Mouse (Mus musculus) liver, embryonic 12.5 days (tissue): ENCODE data around the gene Olfr1318. TPM values are rescaled to one million over a fixed set of nuclear protein-coding genes. Genes with fewer than 3 reads are reported as not detected.

Experiments used
- ATAC-seq: fragments of 200-750 bp; cut with Nextera tagmentation; 2 replicates; pipeline ENCODE4 v1.8.0; 2017; ENCODE audit warnings: moderate number of reproducible peaks, mild to moderate bottlenecking, moderate library complexity
- H3K27ac ChIP-seq: fragments of 300-500 bp; sonication (generic); 2 replicates; pipeline ENCODE4 v1.5.1; 2016; ENCODE audit warnings: mild to moderate bottlenecking
- H3K27me3 ChIP-seq: fragments of 300-500 bp; sonication (generic); replicated peaks from 2 replicates; pipeline ENCODE4 v1.6.1; 2016; ENCODE audit warnings: mild to moderate bottlenecking, moderate library complexity
- H3K36me3 ChIP-seq: fragments of 300-500 bp; sonication (generic); 2 replicates; pipeline ENCODE4 v1.6.1; 2016; ENCODE audit warnings: mild to moderate bottlenecking, moderate library complexity
- H3K4me1 ChIP-seq: fragments of 300-500 bp; sonication (generic); 2 replicates; pipeline ENCODE4 v1.6.1; 2016
- H3K4me2 ChIP-seq: fragments of 300-500 bp; sonication (generic); 2 replicates; pipeline ENCODE4 v1.6.1; 2016; ENCODE audit warnings: mild to moderate bottlenecking, moderate library complexity
- H3K4me3 ChIP-seq: fragments of 300-500 bp; sonication (generic); 2 replicates; pipeline ENCODE4 v1.5.1; 2016; ENCODE audit warnings: mild to moderate bottlenecking, moderate library complexity
- H3K9ac ChIP-seq: fragments of 300-500 bp; sonication (generic); 2 replicates; pipeline ENCODE4 v1.6.1; 2016; ENCODE audit warnings: mild to moderate bottlenecking, moderate library complexity
- H3K9me3 ChIP-seq: fragments of 300-500 bp; sonication (generic); replicated peaks from 2 replicates; pipeline ENCODE4 v1.6.1; 2016; ENCODE audit warnings: mild to moderate bottlenecking, moderate library complexity
- WGBS: fragments of 180-500 bp; shearing (Covaris S2); methylation state at CpG from one replicate; pipeline ENCODE4 v1.1.7; 2016; ENCODE audit not compliant: insufficient replicate concordance; 5-methylcytosine and 5-hydroxymethylcytosine counted together
- polyA plus RNA-seq: library from polyadenylated mRNA; unstranded; fragments of >200 nt; fragmentation: Nextera tagmentation; extraction: Ambion mirVana; gene quantifications from 2 replicates; pipeline ENCODE4 v1.2.1, GENCODE M21; 2016

The Olfr1318 gene
- not detected in 2 replicates for polyA plus RNA-seq

- Histone ChIP-seq H3K4me3 (no peak within 1 kb of the TSS), H3K9ac (no peak within 1 kb of the TSS), H3K4me2 (no peak within 1 kb of the TSS), H3K27ac (no peak within 1 kb of the TSS), H3K36me3 (no peaks in the 10 kb centered on the region), H3K4me1 (no peaks in the 10 kb centered on the region), H3K9me3 (no peaks in the 10 kb centered on the region), H3K27me3 (no peaks in the 10 kb centered on the region)
- no peak for ATAC-seq
Measured at GRCm38 (mm10) chr2:112153898-112154297, at the start of gene Olfr1318. Gene Olfr1318 (plus strand): TSS chr2:112154198.

- Histone ChIP-seq H3K9me3 (no peaks in the 10 kb centered on the region), H3K9ac (no peak within 1 kb of the TSS), H3K4me2 (no peak within 1 kb of the TSS), H3K4me1 (no peaks in the 10 kb centered on the region), H3K4me3 (no peak within 1 kb of the TSS), H3K27me3 (no peaks in the 10 kb centered on the region), H3K27ac (no peak within 1 kb of the TSS), H3K36me3 (no peaks in the 10 kb centered on the region)
- WGBS: 42% methylated on average over 1 of the region's 1 CpGs
- ATAC-seq: no peak
Measured at GRCm38 (mm10) chr2:112115340-112115739, 38.7 kb upstream of the Olfr1318 start, which contains the start of gene Olfr1315-ps1. Gene Olfr1315-ps1 (minus strand): TSS chr2:112115440.

GRCm38 (mm10) chr2:112134877-112135276, 19.1 kb upstream of the Olfr1318 start, which contains the start of gene Olfr1316:
Gene Olfr1316 (minus strand): TSS chr2:112134977.
- Histone ChIP-seq H3K4me1 (no peaks in the 10 kb centered on the region), H3K36me3 (no peaks in the 10 kb centered on the region), H3K9ac (no peak within 1 kb of the TSS), H3K27ac (no peak within 1 kb of the TSS), H3K4me3 (no peak within 1 kb of the TSS), H3K27me3 (no peaks in the 10 kb centered on the region), H3K9me3 (no peaks in the 10 kb centered on the region), H3K4me2 (no peak within 1 kb of the TSS)
- 74% methylated on average over 2 of the region's 2 CpGs for WGBS
- no peak for ATAC-seq

- no peaks in the 10 kb centered on the region for H3K27me3 ChIP-seq
- no peak within 1 kb of the TSS for H3K4me2 ChIP-seq
- H3K4me3 ChIP-seq: no peak within 1 kb of the TSS
- H3K9me3 ChIP-seq: no peaks in the 10 kb centered on the region
- 63% methylated on average over 2 of the region's 2 CpGs for WGBS
- no peaks in the 10 kb centered on the region for H3K36me3 ChIP-seq
- no peak within 1 kb of the TSS for H3K9ac ChIP-seq
- ATAC-seq: no peak
- no peaks in the 10 kb centered on the region for H3K4me1 ChIP-seq
- no peak within 1 kb of the TSS for H3K27ac ChIP-seq
Measured at GRCm38 (mm10) chr2:112140029-112140428, 14.0 kb upstream of the Olfr1318 start, which contains the start of gene Olfr1317. Gene Olfr1317 (plus strand): TSS chr2:112140329.

GRCm38 (mm10) chr2:112196859-112197258, 42.9 kb downstream of the Olfr1318 start:
- H3K4me2 ChIP-seq: no peak overlapping the region
- no peaks in the 10 kb centered on the region for H3K36me3 ChIP-seq
- no peak overlapping the region for H3K9ac ChIP-seq
- H3K4me3 ChIP-seq: no peak overlapping the region
- ATAC-seq: no peak
- H3K9me3 ChIP-seq: no peaks in the 10 kb centered on the region
- 0% methylated on average over 2 of the region's 2 CpGs for WGBS
- no peaks in the 10 kb centered on the region for H3K27me3 ChIP-seq
- no peak overlapping the region for H3K27ac ChIP-seq
- H3K4me1 ChIP-seq: no peaks in the 10 kb centered on the region

- ATAC-seq: no peak
- no peaks in the 10 kb centered on the region for H3K4me1 ChIP-seq
- no peak overlapping the region for H3K9ac ChIP-seq
- H3K27ac ChIP-seq: no peak overlapping the region
- H3K27me3 ChIP-seq: no peaks in the 10 kb centered on the region
- no peaks in the 10 kb centered on the region for H3K9me3 ChIP-seq
- H3K4me3 ChIP-seq: no peak overlapping the region
- WGBS: 67% methylated on average over 6 of the region's 6 CpGs
- H3K36me3 ChIP-seq: no peaks in the 10 kb centered on the region
- no peak overlapping the region for H3K4me2 ChIP-seq
Measured at GRCm38 (mm10) chr2:112203056-112203455, 49.1 kb downstream of the Olfr1318 start.

Other genes with a start within 250 kb of the Olfr1318 start
- not detected in 2 replicates for gene Olfr1306, start 237.9 kb upstream of the Olfr1318 start, polyA plus RNA-seq
- not detected in 2 replicates for gene Olfr1307, start 204.8 kb upstream of the Olfr1318 start, polyA plus RNA-seq
- not detected in 2 replicates for gene Olfr1308, start 189.3 kb upstream of the Olfr1318 start, polyA plus RNA-seq
- not detected in 2 replicates for gene Olfr1309, start 163.9 kb upstream of the Olfr1318 start, polyA plus RNA-seq
- gene Olfr1310, start 141.5 kb upstream of the Olfr1318 start, polyA plus RNA-seq: not detected in 2 replicates
- gene Olfr1311, start 129.8 kb upstream of the Olfr1318 start, polyA plus RNA-seq: not detected in 2 replicates
- not detected in 2 replicates for gene Olfr1312, start 104.0 kb upstream of the Olfr1318 start, polyA plus RNA-seq
- gene Olfr1313, start 76.4 kb upstream of the Olfr1318 start, polyA plus RNA-seq: not detected in 2 replicates
- not detected in 2 replicates for gene Olfr1314, start 57.4 kb upstream of the Olfr1318 start, polyA plus RNA-seq
- not detected in 2 replicates for gene Olfr1315-ps1, start 38.8 kb upstream of the Olfr1318 start, polyA plus RNA-seq
- not detected in 2 replicates for gene Olfr1316, start 19.2 kb upstream of the Olfr1318 start, polyA plus RNA-seq
- gene Olfr1317, start 13.9 kb upstream of the Olfr1318 start, polyA plus RNA-seq: not detected in 2 replicates
- gene Lpcat4, start 85.3 kb downstream of the Olfr1318 start, polyA plus RNA-seq: 5.9 TPM in 2 replicates
- gene Nutm1, start 105.1 kb downstream of the Olfr1318 start, polyA plus RNA-seq: not detected in 2 replicates
- 211 and 213 TPM in 2 replicates for gene Nop10, start 107.7 kb downstream of the Olfr1318 start, polyA plus RNA-seq
- 7.0 and 7.4 TPM in 2 replicates for gene Slc12a6, start 111.6 kb downstream of the Olfr1318 start, polyA plus RNA-seq
- not detected in 2 replicates for gene Gm21985, start 112.1 kb downstream of the Olfr1318 start, polyA plus RNA-seq
- gene Emc4, start 213.8 kb downstream of the Olfr1318 start, polyA plus RNA-seq: 50.6 and 53.4 TPM in 2 replicates
- gene Katnbl1, start 225.0 kb downstream of the Olfr1318 start, polyA plus RNA-seq: 25.9 and 29.1 TPM in 2 replicates